Mouse (Mus musculus) cerebellum, adult 2 months (tissue): Measurements from ENCODE around the gene Snx10.

Source experiments
- CTCF ChIP-seq: fragments of 200-500 bp; IDR thresholded peaks from 2 replicates; pipeline ENCODE4 v1.5.1; 2011; ENCODE audit warnings: low read depth, mild to moderate bottlenecking, control low read depth, low read length, moderate library complexity, borderline replicate concordance; ENCODE audit not compliant: insufficient read depth
- POLR2A ChIP-seq: fragments of 200-500 bp; IDR thresholded peaks from 2 replicates; pipeline ENCODE4 v1.6.1; 2011; ENCODE audit warnings: low read length, control low read depth, borderline replicate concordance; ENCODE audit not compliant: insufficient read depth

DNA sequence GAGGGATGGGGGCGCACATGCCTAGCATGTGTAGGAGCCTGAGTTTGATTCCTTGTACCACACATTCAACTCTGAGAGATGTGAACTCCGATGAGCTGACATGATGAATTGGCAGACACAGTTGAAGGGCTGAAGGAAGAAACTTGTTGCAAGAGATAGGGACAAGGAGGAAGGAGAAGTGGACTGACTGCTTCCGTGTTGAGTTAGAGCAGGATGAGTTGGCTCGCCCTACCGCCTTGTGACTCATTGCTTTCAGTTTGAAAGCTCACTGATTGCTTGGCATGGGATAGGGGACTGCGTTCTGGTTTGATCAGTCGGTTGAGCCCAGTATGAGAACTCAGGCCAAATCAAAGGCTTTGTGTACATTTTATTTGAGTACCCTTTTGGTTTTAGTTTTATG is 34.6 kb downstream of the Snx10 start:
- TF ChIP-seq CTCF (no peak), POLR2A (no peak)
